Comparison of ENCODE assay signal across 8 mouse cellular contexts in the genomic region with DNA sequence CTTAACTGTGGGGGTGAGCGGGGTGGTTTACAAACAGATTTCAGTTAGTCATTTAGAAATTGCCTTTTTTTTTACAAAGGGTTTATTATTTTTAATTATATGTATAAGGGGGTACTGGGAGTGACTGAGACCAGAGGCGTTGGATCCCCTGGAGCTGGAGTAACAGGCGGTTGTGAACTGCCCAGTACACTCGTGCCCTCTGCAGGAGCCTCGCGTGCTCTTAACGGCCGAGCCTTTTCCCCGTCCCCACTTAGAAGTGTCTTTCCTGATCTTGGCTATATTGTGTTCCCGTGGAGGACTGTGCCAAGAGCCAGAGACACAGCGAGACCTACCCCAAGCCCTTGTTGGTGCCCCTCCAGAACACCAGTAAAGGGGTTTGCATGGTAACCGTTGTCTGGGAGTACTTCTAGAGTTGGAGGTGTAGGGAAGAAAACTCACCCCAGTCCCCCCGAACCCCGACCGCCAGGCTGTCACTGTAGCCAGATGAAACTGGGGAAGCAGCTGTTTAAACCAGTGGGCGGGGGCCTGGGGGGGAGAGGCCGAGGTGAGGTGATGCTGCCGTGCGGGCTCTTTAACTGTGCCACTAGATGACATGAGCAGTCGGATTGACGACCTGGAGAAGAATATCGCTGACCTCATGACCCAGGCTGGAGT. TPM values are rescaled to one million over a fixed set of nuclear protein-coding genes. Genes with fewer than 3 reads are reported as not detected.
DNase-seq lines count a peak whose midpoint lies in the region; ATAC-seq lines count a peak whose summit lies in the region.

No protein-coding gene starts in this region.

- peaks cover 31% of the 10 kb centered on the region for H3K36me3 ChIP-seq in hindbrain, embryonic 16.5 days (ENCODE audit: control insufficient read depth, insufficient read depth, low read length)
- H3K36me3 ChIP-seq in midbrain, embryonic 12.5 days: peaks cover 39% of the 10 kb centered on the region

- no peaks in the 10 kb centered on the region for H3K9me3 ChIP-seq in hindbrain, embryonic 16.5 days (ENCODE audit: control insufficient read depth, low read length)
- no peaks in the 10 kb centered on the region for H3K9me3 ChIP-seq in midbrain, embryonic 12.5 days

- peaks cover 5% of the 10 kb centered on the region for H3K4me1 ChIP-seq in hindbrain, embryonic 16.5 days (ENCODE audit: control insufficient read depth, insufficient read depth, low read depth, low read length)
- H3K4me1 ChIP-seq in midbrain, embryonic 12.5 days: peaks cover 7% of the 10 kb centered on the region

- peak overlapping the region; percentile 99 for H3K4me3 ChIP-seq in hindbrain, embryonic 16.5 days (ENCODE audit: low read length)
- H3K4me3 ChIP-seq in midbrain, embryonic 12.5 days: peak overlapping the region; percentile 97

- peak overlapping the region; percentile 99 for H3K9ac ChIP-seq in hindbrain, embryonic 16.5 days (ENCODE audit: low read depth, low read length)
- H3K9ac ChIP-seq in midbrain, embryonic 12.5 days (replicated peaks): peak overlapping the region; percentile 96

- peak; percentile 17 for DNase-seq in embryo, embryonic 10 days (ENCODE audit: low spot score)
- no peak for DNase-seq in embryo, embryonic 10.5 days (ENCODE audit: low spot score)
- DNase-seq in 3T3-L1 (ENCODE audit: low read depth, low spot score): peak; percentile 10
- DNase-seq in cerebellum, postnatal 14 days: peak; percentile 30 to 41
- no peak for DNase-seq in urinary bladder, postnatal 4 days (ENCODE audit: low spot score in 2 of 2)
- DNase-seq in adrenal gland, postnatal 25 days: no peak

- no peak for ATAC-seq in hindbrain, embryonic 16.5 days
- no peak for ATAC-seq in midbrain, embryonic 12.5 days (ENCODE audit: low FRiP score, low read depth)

- peak overlapping the region; percentile 77 for H3K4me2 ChIP-seq in hindbrain, embryonic 16.5 days (ENCODE audit: low read length)
- H3K4me2 ChIP-seq in midbrain, embryonic 12.5 days (replicated peaks): peak overlapping the region; percentile 75

- WGBS in hindbrain, embryonic 16.5 days: 56% methylated on average over 22 of the region's 22 CpGs
- WGBS in midbrain, embryonic 12.5 days: 55% methylated on average over 22 of the region's 22 CpGs

- H3K27ac ChIP-seq in hindbrain, embryonic 16.5 days (ENCODE audit: low read depth, low read length): no peak overlapping the region; the same call in 1 of the 2 replicates
- H3K27ac ChIP-seq in midbrain, embryonic 12.5 days (replicated peaks): no peak overlapping the region

- peaks cover 2% of the 10 kb centered on the region for H3K27me3 ChIP-seq in hindbrain, embryonic 16.5 days (replicated peaks; ENCODE audit: control insufficient read depth, insufficient read depth, low read length)
- H3K27me3 ChIP-seq in midbrain, embryonic 12.5 days: peaks cover 15% of the 10 kb centered on the region

RNA-seq across cellular contexts. Expression of a gene that starts 0.9 kb away (rescaled TPM):
- 802 and 900 TPM in 2 replicates for polyA plus RNA-seq in hindbrain, embryonic 16.5 days (2015; fragmentation: Nextera tagmentation; extraction: Ambion mirVana)
- 375 and 391 TPM in 2 replicates for polyA plus RNA-seq in midbrain, embryonic 12.5 days (2016; fragmentation: Nextera tagmentation; extraction: Ambion mirVana)
- 153 and 194 TPM in 2 replicates for total RNA-seq in adrenal gland, postnatal 25 days (2021)

RNA-seq across cellular contexts. Expression of a gene that starts 49.5 kb away (rescaled TPM):
- polyA plus RNA-seq in hindbrain, embryonic 16.5 days (2015; fragmentation: Nextera tagmentation; extraction: Ambion mirVana): 16.1 and 16.5 TPM in 2 replicates
- polyA plus RNA-seq in midbrain, embryonic 12.5 days (2016; fragmentation: Nextera tagmentation; extraction: Ambion mirVana): 14.4 and 14.6 TPM in 2 replicates
- total RNA-seq in adrenal gland, postnatal 25 days (2021): 46.2 and 49.0 TPM in 2 replicates

Comparison
In these comparisons a context has a peak if more than half of its experiments do, and no peak if none do; other contexts are left out.
1. DNase-seq: peak in embryo, embryonic 10 days (single experiment), 3T3-L1 (single experiment) and cerebellum, postnatal 14 days (2 of 2); none in embryo, embryonic 10.5 days (single experiment), urinary bladder, postnatal 4 days (0 of 2) and adrenal gland, postnatal 25 days (single experiment).